Mouse (Mus musculus) left cerebral cortex, postnatal 25 days (tissue): ENCODE data around the gene Kank3. TPM values are rescaled to one million over a fixed set of nuclear protein-coding genes. Genes with fewer than 3 reads are reported as not detected.
A peak's percentile ranks its signal among the peaks of the same experiment; 100 is the strongest.
"Not testable (repeated sequence)": the region's sequence is repeated elsewhere in the genome, so short reads cannot be mapped to it uniquely, and the experiment has no call there.

Experiments
- DNase-seq, 2 experiments: peaks; one replicate each; pipeline ENCODE4 v3.0.0; 2022; ENCODE audit warnings: low spot score in 2 of 2, mixed read lengths in 1 of 2
- intact Hi-C: fragments of 180-260 bp; cut with DNase I; formaldehyde crosslinking; loops from one replicate; pipeline ENCODE4 v1.15.1; 2025
- total RNA-seq, 2 experiments: library from RNA; stranded (reverse); gene quantifications; 2 replicates each; pipeline ENCODE4 v1.2.3; 2021

Gene Kank3
- total RNA-seq, 2 experiments from 2014 or later, result 37.0 to 39.7 TPM

DNA sequence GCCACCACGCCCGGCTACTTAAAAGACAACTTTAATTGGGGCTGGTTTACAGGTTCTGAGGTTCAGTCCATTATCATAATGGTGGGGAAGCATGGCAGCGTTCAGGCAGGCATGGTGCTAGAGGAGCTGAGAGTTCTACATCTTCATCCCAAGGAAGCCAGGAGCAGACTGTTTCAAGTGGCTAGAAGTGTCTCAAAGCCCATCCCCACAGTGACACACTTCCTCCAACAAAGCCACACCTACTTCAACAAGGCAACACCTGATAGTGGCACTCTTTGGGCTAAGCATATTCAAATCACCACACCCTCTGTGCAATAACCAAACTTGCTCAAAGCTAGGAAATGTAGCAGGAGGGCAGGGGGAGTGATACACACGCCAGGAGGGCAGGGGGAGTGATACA is 6.1 kb upstream of the Kank3 start:
- intact Hi-C loops, result loop anchor here (5.0 kb wide), 2 partner anchors 52 to 77 kb away; no protein-coding TSS in a partner anchor
- DNase-seq, result no peak

- DNase-seq, result no peak
- intact Hi-C loops, result loop anchor here (5.0 kb wide), 2 partner anchors 52 to 77 kb away; no protein-coding TSS in a partner anchor
These were observed 5.6 kb upstream of the Kank3 start for GRCm38 (mm10) chr17:33804745-33805144.

DNA sequence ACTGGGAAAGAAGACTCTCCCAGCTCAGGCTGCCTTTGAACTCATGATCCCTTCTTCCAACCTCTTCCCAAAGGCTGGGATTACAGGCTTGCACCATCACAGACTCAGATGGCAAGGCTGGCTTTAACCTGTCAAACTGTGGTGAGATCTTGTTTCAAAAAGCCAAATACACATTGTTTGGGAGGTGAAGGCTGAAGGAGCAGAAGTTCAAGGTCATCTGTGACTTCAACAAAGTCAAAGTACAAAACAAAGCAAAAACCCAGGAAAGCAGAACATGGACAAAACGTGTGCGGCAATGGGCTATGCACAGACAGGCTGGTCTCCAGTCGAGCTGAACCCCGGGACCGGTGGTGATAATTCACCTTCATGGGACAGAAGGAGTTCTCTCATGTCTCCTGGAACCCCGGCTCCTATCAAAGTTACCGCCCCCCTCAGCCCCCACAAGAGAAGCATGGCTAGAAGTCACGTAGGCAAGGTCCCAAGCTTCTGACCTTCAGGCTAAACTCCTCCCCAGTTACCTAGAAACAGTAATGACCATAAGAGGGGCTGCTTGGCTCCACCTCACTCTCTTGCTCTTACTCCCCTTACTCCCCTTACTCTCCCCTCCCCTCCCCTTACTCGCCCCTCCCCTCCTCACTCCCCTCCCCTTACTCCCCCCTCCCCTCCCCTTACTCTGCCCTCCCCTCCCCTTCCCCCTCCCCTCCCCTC is 3.0 kb upstream of the Kank3 start:
- no peak for DNase-seq
- intact Hi-C loops, result no loop called here

DNA sequence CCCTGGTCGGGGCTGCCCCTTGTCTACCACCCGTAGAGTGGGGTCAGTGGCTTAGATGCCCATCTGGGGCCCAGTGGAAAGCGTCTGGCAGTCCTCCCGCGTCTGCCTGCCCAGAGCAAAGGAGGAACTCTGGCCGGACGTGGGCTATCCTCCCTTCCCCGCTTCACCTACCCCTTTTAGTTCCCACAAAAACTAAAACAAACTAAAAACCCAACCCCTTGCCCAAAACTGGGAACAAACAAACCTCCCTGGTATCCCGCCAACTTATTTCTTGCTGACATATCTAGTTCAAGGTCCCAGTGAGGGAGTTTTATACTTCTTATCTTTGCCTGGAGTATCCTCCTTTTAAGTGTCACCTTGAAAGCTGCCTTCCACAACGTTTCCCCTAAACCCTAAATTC is 2.1 kb upstream of the Kank3 start:
- no peak for DNase-seq
- intact Hi-C loops, result no loop called here

- DNase-seq, result no peak
- intact Hi-C loops, result loop anchor here (5.0 kb wide), 1 partner anchor 289 kb away; the partner anchor contains the start of gene Adamts10
These were observed 810 bp downstream of the Kank3 start for GRCm38 (mm10) chr17:33811142-33811516.

DNA sequence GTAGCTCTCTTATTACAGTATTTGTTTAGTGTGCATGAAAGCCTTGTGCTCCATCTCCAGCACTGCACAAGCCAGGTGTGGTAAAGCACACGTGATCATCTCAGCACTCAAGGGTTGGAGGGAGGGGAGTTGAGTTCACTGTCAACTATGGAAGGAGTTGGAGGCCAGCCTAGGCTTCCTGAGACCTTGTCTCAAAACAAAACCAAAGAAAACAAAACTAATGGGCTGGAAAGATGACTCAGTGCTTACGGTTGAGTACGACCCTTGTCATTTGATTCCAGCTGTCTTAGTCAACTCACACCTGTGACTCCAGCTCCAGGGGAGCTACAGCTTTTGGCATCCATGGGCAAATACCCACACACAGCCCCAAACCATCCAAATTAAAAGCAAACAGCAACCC is 2.2 kb downstream of the Kank3 start:
- DNase-seq, result no peak
- intact Hi-C loops, result loop anchor here (5.0 kb wide), 1 partner anchor 290 kb away; the partner anchor contains the start of gene Adamts10

GRCm38 (mm10) chr17:33812990-33813389 is 2.7 kb downstream of the Kank3 start:
- intact Hi-C loops, result loop anchor here (5.0 kb wide), 1 partner anchor 291 kb away; the partner anchor contains the start of gene Adamts10
- no peak for DNase-seq

GRCm38 (mm10) chr17:33815399-33815798 is 5.1 kb downstream of the Kank3 start:
- no peak for DNase-seq
- intact Hi-C loops, result no loop called here

DNA sequence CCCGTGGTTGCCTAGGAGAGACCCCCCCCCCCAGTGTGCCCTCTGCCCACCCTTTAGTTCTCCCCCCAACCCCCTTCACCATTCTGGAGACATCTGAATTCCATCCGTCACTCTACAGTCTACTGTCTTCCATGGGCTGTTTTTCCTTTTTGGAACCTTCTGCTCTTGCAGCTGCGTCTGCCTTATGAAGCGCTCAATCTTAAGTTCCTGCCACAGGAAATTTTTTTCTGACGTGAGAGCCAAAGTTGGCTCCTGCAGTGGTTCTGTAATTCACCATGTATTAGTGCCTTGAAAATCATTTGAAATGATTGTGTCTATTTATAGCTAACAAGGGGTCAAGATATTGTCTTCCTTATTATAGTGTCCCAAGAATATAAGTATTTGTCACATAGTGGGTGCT is 6.3 kb downstream of the Kank3 start:
- no peak for DNase-seq
- intact Hi-C loops, result no loop called here

DNA sequence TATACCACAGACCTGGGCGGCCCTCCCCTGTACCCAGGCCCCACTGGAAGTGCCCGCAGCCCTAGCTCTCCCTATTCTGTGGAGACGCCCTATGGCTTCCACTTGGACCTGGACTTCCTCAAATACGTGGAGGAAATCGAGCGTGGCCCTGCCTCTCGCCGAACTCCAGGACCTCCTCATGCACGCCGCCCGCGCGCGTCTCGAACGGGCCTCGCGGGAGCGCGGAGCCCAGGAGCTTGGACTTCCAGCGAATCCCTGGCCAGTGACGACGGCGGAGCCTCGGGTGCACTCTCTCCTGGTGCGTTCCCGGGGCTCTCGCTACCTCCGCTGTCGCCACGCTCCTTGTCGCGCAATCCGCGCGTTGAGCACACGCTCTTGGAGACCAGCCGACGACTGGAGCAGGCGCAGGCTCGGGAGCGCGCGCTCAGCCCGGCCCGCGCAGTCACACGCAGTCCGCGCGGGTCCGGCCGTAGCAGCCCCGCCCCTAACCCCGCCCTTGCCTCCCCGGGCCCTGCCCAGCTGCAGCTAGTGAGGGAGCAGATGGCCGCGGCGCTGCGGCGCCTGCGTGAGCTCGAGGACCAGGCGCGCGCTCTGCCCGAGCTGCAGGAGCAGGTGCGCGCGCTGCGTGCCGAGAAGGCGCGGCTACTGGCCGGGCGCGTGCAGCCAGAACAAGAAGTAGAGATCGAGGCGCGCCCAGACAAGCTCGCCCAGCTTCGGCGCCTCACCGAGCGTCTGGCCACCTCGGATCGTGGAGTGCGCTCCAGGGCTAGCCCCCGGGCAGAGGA is 7.1 kb downstream of the Kank3 start:
- peak; percentile 94 to 95 for DNase-seq
- intact Hi-C loops, result no loop called here

- intact Hi-C loops, result no loop called here
- no peak for DNase-seq
These were observed 7.8 kb downstream of the Kank3 start for GRCm38 (mm10) chr17:33817969-33818643.

GRCm38 (mm10) chr17:33822436-33822959 is 12.2 kb downstream of the Kank3 start:
- intact Hi-C loops, result no loop called here

GRCm38 (mm10) chr17:33823171-33823570 is 12.9 kb downstream of the Kank3 start:
- intact Hi-C loops, DNase-seq: not testable (repeated sequence)

More at GRCm38 (mm10) chr17:33822436-33822959, 12.2 kb downstream of the Kank3 start:
- no peak for DNase-seq

GRCm38 (mm10) chr17:33824084-33824996 is 14.0 kb downstream of the Kank3 start, which contains the start of the genes Rps28 and Ndufa7:
TSS of gene Rps28 (minus strand) at chr17:33824562.
TSS of gene Ndufa7 (plus strand) at chr17:33824572.
- DNase-seq, result peak; percentile 99
- intact Hi-C loops, result no loop called here

- DNase-seq, intact Hi-C loops: not testable (repeated sequence)
These were observed 14.6 kb downstream of the Kank3 start for GRCm38 (mm10) chr17:33824997-33825330.

- DNase-seq, result no peak
- intact Hi-C loops, result no loop called here
These were observed 15.1 kb downstream of the Kank3 start for GRCm38 (mm10) chr17:33825462-33825861.

DNA sequence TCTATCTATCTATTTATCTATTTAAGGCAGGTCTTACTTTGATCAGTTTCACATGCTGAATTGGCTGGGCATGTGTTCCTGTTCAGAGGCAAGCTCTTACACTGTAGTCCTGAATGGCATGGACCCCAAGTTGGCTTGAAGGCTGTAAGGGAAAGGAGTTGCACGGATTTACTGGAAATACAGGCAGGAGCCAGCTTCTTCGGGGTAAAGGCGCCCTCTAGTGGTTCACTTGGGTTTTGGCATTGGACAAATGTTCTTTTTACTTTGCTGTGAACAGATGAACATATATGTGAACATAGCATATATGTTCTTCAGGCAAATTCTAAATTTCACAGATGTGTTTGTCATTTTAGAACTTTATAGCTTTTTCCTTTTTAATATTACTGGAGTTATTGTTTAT is 16.5 kb downstream of the Kank3 start:
- DNase-seq, result peak; percentile 71 to 81
- intact Hi-C loops, result no loop called here

DNA sequence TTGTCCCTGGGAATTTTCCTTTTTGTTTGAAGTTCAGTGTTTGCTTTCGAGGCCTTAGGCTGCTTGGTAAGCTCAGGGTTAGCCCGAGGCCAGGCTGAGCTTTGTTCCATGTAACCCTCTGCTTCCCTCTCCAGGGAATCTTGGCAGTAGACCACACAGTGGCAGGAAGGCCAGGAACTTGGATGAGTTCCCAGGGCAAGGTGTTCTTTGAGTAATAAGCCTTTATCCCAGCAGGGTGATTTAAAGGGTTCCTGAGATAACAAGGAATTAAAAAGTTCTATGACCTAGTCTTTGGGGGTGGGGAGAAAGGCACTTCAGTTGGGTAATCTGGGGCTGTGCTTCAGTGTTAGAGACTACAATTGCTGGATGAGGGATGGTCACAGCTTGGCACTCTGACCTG is 18.6 kb downstream of the Kank3 start:
- DNase-seq, result no peak
- intact Hi-C loops, result no loop called here

DNA sequence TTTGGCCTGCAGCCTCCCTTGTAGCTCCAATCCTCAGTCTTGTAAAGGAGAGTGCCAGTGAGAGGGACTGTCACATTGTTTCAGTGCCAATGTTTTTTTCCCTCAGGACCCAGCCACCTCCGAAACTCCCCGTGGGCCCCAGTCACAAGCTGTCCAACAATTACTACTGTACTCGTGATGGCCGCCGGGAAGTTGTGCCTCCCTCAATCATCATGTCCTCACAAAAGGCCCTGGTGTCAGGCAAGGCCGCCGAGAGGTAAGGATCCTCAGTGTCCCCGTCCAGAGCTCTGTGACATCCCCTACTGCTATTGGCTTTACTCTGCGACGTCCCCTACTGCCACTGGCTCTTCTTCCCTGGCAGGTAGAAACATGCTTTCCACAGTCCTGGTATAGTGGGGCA is 19.2 kb downstream of the Kank3 start:
- intact Hi-C loops, result no loop called here
- DNase-seq, result no peak
